Mouse (Mus musculus) lung, embryonic 15.5 days (tissue): Measurements from ENCODE around the gene Fhit. TPM values are rescaled to one million over a fixed set of nuclear protein-coding genes. Genes with fewer than 3 reads are reported as not detected.
"Not testable (repeated sequence)": the region's sequence is repeated elsewhere in the genome, so short reads cannot be mapped to it uniquely, and the experiment has no call there.

Experiments
- ATAC-seq: fragments of 200-750 bp; cut with Nextera tagmentation; 2 replicates; pipeline ENCODE4 v1.8.0; 2017; ENCODE audit warnings: moderate number of reproducible peaks, borderline replicate concordance; ENCODE audit not compliant: low FRiP score, low TSS enrichment; ENCODE audit errors: extremely low read depth
- H3K27ac ChIP-seq: fragments of 300-500 bp; sonication (generic); 2 replicates; pipeline ENCODE4 v1.5.1; 2015; ENCODE audit warnings: moderate library complexity, mild to moderate bottlenecking, inconsistent platforms
- H3K27me3 ChIP-seq: fragments of 300-500 bp; sonication (generic); 2 replicates; pipeline ENCODE4 v1.6.1; 2015; ENCODE audit warnings: inconsistent platforms
- H3K36me3 ChIP-seq: fragments of 300-500 bp; sonication (generic); 2 replicates; pipeline ENCODE4 v1.6.1; 2015; ENCODE audit warnings: inconsistent platforms
- H3K4me1 ChIP-seq: fragments of 300-500 bp; sonication (generic); 2 replicates; pipeline ENCODE4 v1.6.1; 2015; ENCODE audit warnings: inconsistent platforms
- H3K4me2 ChIP-seq: fragments of 300-500 bp; sonication (generic); 2 replicates; pipeline ENCODE4 v1.6.1; 2015; ENCODE audit warnings: inconsistent platforms, mild to moderate bottlenecking, moderate library complexity
- H3K4me3 ChIP-seq: fragments of 300-500 bp; sonication (generic); 2 replicates; pipeline ENCODE4 v1.5.1; 2015; ENCODE audit warnings: mild to moderate bottlenecking, inconsistent platforms
- H3K9ac ChIP-seq: fragments of 300-500 bp; sonication (generic); 2 replicates; pipeline ENCODE4 v1.6.1; 2015; ENCODE audit warnings: inconsistent platforms
- H3K9me3 ChIP-seq: fragments of 300-500 bp; sonication (generic); 2 replicates; pipeline ENCODE4 v1.6.1; 2016; ENCODE audit warnings: inconsistent platforms
- WGBS: fragments of 180-500 bp; shearing (Covaris S2); methylation state at CpG from one replicate; pipeline ENCODE4 v1.1.7; 2015; 5-methylcytosine and 5-hydroxymethylcytosine counted together
- polyA plus RNA-seq: library from polyadenylated mRNA; unstranded; fragments of >200 nt; fragmentation: Nextera tagmentation; extraction: Ambion mirVana; gene quantifications from 2 replicates; pipeline ENCODE4 v1.2.1, GENCODE M21; 2015

The Fhit gene
- polyA plus RNA-seq, 1 experiment from 2014 or later, result 3.4 TPM

DNA sequence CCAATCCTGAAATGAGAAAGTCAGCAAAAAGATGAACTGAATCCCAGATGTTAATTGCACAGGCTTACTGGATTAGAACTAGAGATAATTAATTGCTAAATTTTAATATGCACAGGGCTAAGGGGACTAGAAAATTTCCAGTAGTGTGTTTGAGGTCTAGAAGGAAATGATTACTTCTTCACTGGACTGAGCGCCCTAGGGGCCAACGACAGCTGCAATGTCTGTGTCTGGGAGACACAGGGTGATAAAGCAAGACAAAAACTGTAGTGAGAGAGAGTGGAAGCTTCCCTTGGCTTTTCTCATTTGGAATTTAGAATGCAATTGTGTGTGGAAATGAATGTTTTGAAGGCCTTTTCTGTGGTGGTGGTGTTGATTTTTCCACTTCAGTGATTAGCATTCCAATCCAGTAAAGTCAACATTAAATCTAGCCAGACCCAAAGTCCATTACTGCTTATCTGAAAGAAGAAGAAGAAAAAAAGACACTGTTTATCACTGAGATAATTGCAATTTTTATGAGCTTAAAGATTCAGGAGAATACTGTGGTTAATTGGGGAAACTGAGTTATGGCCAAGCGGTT is 1184.8 kb downstream of the Fhit start:
- 54% methylated on average over 3 of the region's 3 CpGs for WGBS
- no peaks in the 10 kb centered on the region for H3K27me3 ChIP-seq

DNA sequence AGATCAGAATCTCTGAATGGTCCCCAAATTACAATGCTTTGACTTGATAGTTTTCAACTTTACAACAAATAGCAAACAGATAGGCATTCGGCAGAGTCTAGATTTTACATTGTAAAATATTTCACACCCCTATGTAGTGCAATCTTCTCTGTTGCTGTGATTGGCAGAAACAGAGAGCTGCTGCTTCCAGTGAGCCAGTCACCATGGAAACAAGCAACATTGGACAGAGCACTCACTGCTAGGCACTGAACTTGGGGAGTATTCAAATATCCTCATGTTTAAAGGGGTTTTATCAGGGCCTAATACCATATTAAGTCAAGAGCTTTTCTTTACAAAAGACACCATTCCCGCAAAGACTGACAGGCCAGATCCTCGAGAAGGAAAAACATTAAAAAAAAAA is 1187.4 kb downstream of the Fhit start:
- Histone ChIP-seq H3K4me3 (no peak overlapping the region), H3K9ac (no peak overlapping the region), H3K27me3 (no peaks in the 10 kb centered on the region), H3K4me2 (no peak overlapping the region), H3K9me3 (no peaks in the 10 kb centered on the region), H3K27ac (no peak overlapping the region), H3K4me1 (no peaks in the 10 kb centered on the region), H3K36me3 (no peaks in the 10 kb centered on the region)
- 57% methylated on average over 3 of the region's 3 CpGs for WGBS
- no peak for ATAC-seq

More for the DNA sequence above, 1184.8 kb downstream of the Fhit start:
- ATAC-seq, result no peak
- H3K4me3 ChIP-seq, result no peak overlapping the region
- H3K36me3 ChIP-seq, result no peaks in the 10 kb centered on the region
- no peaks in the 10 kb centered on the region for H3K4me1 ChIP-seq
- no peak overlapping the region for H3K9ac ChIP-seq
- H3K27ac ChIP-seq, result no peak overlapping the region
- H3K4me2 ChIP-seq, result no peak overlapping the region
- no peaks in the 10 kb centered on the region for H3K9me3 ChIP-seq

DNA sequence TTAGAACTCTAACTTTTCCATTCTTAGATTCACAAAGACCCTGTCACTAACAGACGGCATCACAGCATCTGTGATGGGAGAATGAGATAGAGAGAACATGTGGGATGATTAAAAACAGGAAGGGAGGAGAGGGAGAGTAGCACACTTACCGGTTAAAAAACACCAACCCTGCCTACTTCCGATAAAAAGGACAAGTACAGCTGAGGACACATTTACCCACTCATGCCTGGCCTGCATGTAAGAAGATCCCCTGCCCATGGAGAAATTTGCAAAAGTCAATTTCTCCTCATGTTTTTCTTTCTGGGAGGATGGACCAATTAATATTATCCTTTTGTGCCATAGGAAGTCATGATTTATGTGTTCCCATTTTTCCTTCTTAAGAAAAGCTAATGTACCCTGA is 1198.0 kb downstream of the Fhit start:
- no peak for ATAC-seq
- Histone ChIP-seq H3K9me3 (no peaks in the 10 kb centered on the region), H3K4me1 (no peaks in the 10 kb centered on the region), H3K4me3 (no peak overlapping the region), H3K4me2 (no peak overlapping the region), H3K27me3 (no peaks in the 10 kb centered on the region), H3K9ac (no peak overlapping the region), H3K36me3 (no peaks in the 10 kb centered on the region), H3K27ac (no peak overlapping the region)
- whole genome bisulfite sequencing, result 63% methylated on average over 3 of the region's 3 CpGs

DNA sequence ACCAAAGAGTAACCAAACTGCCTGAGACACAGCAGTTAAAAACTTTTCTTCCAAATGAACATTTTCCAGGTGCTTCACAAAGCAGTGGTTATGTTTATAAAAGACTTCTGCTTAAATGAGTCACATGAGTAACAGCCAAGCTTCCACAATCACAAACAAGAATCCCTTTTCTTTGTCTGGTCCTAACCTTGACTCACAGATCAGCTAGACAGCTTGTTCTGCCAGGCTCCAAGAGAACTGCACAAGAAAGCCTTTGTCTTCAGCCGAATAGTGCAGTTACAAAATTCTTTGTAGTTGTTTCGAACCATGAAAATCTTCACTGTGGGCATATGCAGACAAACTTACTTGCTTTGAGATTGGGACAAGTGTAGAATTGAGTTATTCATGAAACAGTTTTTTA is 1201.4 kb downstream of the Fhit start:
- Histone ChIP-seq H3K27ac (no peak overlapping the region), H3K9me3 (no peaks in the 10 kb centered on the region), H3K9ac (no peak overlapping the region), H3K4me1 (no peaks in the 10 kb centered on the region), H3K36me3 (no peaks in the 10 kb centered on the region), H3K4me3 (no peak overlapping the region), H3K4me2 (no peak overlapping the region), H3K27me3 (no peaks in the 10 kb centered on the region)
- ATAC-seq, result no peak
- WGBS, result 67% methylated on average over 2 of the region's 2 CpGs

DNA sequence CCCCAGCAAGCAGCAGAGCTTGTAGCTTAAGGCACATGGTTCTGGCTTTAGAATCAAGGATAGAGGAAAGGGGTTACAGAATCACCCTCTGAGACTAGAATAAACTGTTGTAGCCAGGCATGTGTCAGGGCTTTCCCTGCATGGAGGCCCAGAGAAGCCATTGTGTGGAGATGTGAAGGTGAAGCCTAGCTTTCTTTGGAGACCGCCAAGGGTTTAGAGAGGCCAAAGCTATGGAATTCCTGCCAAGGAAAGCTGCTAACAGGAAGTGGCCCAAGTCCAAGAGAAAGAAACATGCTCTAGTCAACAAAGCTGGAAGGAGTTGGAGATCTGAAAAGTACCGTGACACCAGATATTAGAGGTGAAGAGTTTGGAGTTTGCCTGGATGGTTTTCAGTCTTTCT is 1262.3 kb downstream of the Fhit start:
- no peak for ATAC-seq

DNA sequence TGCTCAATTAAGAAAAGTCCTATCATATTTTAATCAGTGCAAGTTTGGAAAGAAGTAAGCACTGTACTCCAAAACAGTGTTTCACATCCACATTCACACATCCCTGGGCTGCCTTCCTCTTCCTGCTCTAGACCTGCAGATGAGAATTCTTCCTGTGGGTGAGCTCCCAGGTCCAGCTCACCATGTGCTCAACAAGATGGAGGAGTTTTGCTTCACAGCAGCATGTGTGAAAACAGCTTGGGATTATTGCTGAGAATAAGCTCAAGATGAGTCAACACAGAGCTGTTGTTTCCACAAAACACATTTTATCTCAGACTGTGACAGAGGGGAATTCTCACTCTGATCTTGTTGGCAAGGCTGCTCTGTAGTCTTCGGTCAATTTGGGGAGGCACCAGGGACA is 1265.3 kb downstream of the Fhit start:
- Histone ChIP-seq H3K27ac (no peak overlapping the region), H3K36me3 (no peaks in the 10 kb centered on the region), H3K4me2 (no peak overlapping the region), H3K27me3 (no peaks in the 10 kb centered on the region), H3K4me1 (no peaks in the 10 kb centered on the region), H3K9ac (no peak overlapping the region), H3K9me3 (no peaks in the 10 kb centered on the region), H3K4me3 (no peak overlapping the region)
- ATAC-seq, result no peak
- WGBS, result 84% methylated on average over 1 of the region's 1 CpGs

More for the DNA sequence above, 1262.3 kb downstream of the Fhit start:
- Histone ChIP-seq H3K4me1 (no peaks in the 10 kb centered on the region), H3K4me2 (no peak overlapping the region), H3K27me3 (no peaks in the 10 kb centered on the region), H3K9ac (no peak overlapping the region), H3K9me3 (no peaks in the 10 kb centered on the region), H3K36me3 (no peaks in the 10 kb centered on the region), H3K4me3 (no peak overlapping the region), H3K27ac (no peak overlapping the region)
- WGBS, result 60% methylated on average over 2 of the region's 2 CpGs

DNA sequence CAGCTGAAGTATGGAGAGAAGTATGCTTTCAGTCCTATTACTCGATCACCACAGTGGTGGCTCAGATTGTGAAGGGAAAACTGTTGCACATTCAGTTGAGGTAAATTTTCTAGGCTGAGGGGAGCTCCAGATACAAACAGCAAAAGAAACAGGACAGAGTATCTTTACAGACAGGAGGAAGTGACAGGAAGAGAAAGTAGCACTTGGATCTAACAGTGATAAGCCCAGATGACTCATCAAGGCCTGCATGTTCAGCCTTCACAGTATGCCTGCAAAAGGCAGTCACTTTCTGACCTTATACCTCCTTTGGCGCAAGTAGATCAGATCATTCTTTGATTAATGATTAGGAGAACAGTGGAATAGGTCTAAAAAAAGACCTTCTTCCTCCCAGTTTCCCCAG is 1309.8 kb downstream of the Fhit start:
- H3K4me3 ChIP-seq, result no peak overlapping the region
- no peaks in the 10 kb centered on the region for H3K4me1 ChIP-seq
- ATAC-seq, result no peak
- no peak overlapping the region for H3K9ac ChIP-seq
- no peak overlapping the region for H3K27ac ChIP-seq
- no peaks in the 10 kb centered on the region for H3K27me3 ChIP-seq
- H3K4me2 ChIP-seq, result no peak overlapping the region
- H3K36me3 ChIP-seq, result no peaks in the 10 kb centered on the region
- no peaks in the 10 kb centered on the region for H3K9me3 ChIP-seq
- 64% methylated on average over 2 of the region's 2 CpGs for WGBS

DNA sequence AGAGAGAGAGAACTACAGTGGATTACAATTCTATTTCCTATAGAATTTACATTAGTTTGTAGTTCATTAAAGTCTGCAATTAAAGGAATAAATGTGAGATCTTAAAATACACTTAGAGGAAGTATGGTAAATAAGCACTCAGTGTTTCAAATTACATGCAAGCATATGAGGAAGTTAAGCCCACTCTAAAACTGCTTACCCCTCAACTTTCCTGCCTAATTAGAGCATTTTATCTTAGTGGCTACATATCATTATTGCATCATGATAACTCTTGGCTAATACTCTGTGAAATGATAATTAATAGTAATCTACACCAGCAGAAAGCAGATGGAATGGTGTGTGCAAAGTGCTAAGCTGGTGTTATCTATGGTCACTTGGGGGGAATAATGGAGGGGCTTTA is 1329.5 kb downstream of the Fhit start:
- Histone ChIP-seq H3K36me3 (no peaks in the 10 kb centered on the region), H3K27ac (no peak overlapping the region), H3K9me3 (no peaks in the 10 kb centered on the region), H3K9ac (no peak overlapping the region), H3K4me2 (no peak overlapping the region), H3K4me1 (no peaks in the 10 kb centered on the region), H3K4me3 (no peak overlapping the region), H3K27me3 (no peaks in the 10 kb centered on the region)
- ATAC-seq, result no peak

DNA sequence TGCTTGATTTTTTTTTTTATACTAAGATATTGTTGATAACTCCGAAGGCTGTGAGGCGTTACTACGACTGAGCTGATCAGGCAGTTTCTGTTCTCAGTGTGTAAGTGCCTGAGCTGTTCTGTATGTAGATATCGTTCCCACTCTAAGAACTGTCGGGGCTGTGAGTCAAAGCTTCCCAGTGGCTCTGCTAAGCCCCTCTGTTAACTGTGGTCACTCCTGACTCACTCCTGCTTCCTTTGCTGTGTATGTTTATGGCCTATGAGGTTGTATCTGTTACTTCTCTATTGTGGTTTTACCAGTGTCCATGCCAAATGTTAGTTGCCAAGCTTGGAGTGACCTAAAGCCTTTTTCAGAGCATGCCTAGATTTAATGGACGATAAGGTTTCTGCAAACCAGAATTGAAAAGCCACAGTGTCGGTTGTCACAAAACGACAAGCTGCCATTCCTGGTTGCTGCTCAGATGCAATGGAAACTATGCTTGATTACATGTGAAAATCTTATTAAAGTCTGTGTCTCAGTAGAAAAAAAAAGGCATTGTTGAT is 1333.1 kb downstream of the Fhit start:
- H3K9ac ChIP-seq, H3K27me3 ChIP-seq, H3K36me3 ChIP-seq, H3K27ac ChIP-seq, H3K9me3 ChIP-seq, H3K4me1 ChIP-seq, H3K4me2 ChIP-seq, H3K4me3 ChIP-seq, ATAC-seq: not testable (repeated sequence)
- WGBS, result 73% methylated on average over 8 of the region's 8 CpGs

DNA sequence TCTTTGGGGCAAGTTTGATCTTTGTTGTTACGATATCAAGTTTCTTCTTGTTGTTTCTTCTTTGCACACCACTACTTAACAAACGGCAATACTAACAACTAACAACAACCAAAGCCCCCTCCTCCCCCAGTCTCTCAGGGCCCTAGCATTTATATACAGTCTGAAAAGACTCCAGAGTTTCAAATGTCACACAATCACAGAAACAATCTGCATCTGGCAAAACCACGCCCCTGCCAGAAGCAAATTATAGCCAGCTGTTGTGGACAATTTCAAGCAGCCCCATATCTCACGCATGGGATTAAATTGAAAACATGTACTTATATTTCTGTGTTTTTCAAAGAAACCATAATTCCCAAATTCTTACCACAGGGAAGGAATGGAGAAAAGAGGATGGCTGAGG is 1345.9 kb downstream of the Fhit start:
- no peaks in the 10 kb centered on the region for H3K9me3 ChIP-seq
- no peaks in the 10 kb centered on the region for H3K36me3 ChIP-seq
- 75% methylated on average over 4 of the region's 4 CpGs for WGBS
- no peaks in the 10 kb centered on the region for H3K27me3 ChIP-seq
- H3K9ac ChIP-seq, result no peak overlapping the region
- no peak overlapping the region for H3K4me3 ChIP-seq
- H3K4me1 ChIP-seq, result no peaks in the 10 kb centered on the region
- no peak overlapping the region for H3K4me2 ChIP-seq
- no peak overlapping the region for H3K27ac ChIP-seq
- no peak for ATAC-seq

DNA sequence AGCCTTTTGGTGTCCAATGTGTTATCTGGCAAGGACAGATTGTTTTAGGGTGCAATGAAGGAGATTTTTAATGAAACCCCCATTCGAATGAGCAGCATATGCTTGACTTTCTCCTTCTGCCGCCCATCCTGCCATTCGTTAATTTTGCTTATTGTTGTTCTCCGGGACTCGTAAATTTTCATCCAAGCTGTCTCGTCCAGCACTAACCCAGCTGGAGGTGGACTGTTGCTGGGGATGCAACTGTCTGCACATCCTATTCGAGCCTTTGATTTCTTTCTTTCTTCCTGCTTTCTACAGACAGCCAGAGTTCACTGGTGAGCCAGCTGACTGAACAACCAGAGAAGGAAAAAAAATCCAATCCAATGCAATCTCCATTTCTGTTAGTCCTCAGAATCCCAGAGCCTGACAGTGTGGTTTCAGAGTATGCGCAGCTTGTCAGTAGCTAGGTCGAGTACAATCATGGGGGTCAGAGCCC is 1350.0 kb downstream of the Fhit start:
- Histone ChIP-seq H3K27me3 (no peaks in the 10 kb centered on the region), H3K36me3 (no peaks in the 10 kb centered on the region), H3K9ac (no peak overlapping the region), H3K4me1 (no peaks in the 10 kb centered on the region), H3K4me2 (no peak overlapping the region), H3K27ac (no peak overlapping the region), H3K9me3 (no peaks in the 10 kb centered on the region), H3K4me3 (no peak overlapping the region)
- WGBS, result 71% methylated on average over 9 of the region's 9 CpGs
- no peak for ATAC-seq

DNA sequence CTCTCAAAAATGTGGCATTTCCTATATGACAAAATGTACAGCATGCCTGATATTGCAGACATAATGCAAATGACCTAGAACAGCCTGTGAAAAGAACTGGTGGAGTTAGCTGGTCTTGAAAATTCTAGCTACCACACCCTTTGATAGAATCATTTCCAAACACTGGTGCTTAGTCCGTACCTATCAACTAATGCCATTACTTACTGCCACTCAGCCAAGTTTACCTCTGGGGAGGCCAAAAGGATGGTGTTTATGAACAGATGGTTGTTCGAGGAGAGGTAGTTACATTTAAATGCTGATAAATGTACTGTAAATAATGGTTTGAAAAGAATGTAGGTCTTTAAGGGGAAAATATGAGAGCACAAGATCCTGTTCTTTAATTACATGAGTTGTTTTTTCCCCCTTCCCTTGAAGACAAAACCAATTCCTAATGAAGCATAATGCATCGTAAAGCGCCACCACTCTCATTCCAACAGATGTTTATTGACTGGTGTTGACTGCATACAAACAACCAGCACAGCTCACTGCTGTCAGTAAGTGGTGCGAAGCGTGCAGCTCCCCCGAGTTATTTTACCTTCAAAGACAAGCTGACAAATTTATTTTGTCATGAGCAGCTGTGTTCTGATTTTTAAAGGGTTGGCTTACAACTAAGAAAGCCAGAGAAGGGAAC is 1350.5 kb downstream of the Fhit start:
- H3K4me2 ChIP-seq, result no peak overlapping the region
- ATAC-seq, result no peak
- no peaks in the 10 kb centered on the region for H3K36me3 ChIP-seq
- no peaks in the 10 kb centered on the region for H3K4me1 ChIP-seq
- no peak overlapping the region for H3K27ac ChIP-seq
- WGBS, result 62% methylated on average over 7 of the region's 7 CpGs
- no peak overlapping the region for H3K9ac ChIP-seq
- H3K4me3 ChIP-seq, result no peak overlapping the region
- no peaks in the 10 kb centered on the region for H3K9me3 ChIP-seq
- H3K27me3 ChIP-seq, result no peaks in the 10 kb centered on the region
